Mouse (Mus musculus): ENCODE data around the gene Ccpg1. TPM values are rescaled to one million over a fixed set of nuclear protein-coding genes. Genes with fewer than 3 reads are reported as not detected.

Ccpg1 gene
- polyA plus RNA-seq, 1 experiment from 2014 or later, result 58.2 TPM

GRCm38 (mm10) chr9:72961346-72961745 is 23.9 kb upstream of the Ccpg1 start:
- no peak overlapping the region for H3K27ac ChIP-seq (ENCODE audit: low read length)
- H3K27me3 ChIP-seq (replicated peaks; ENCODE audit: control insufficient read depth, insufficient read depth, low read length), result no peaks in the 10 kb centered on the region
- H3K4me3 ChIP-seq (replicated peaks; ENCODE audit: low read length), result no peak overlapping the region
- whole genome bisulfite sequencing, result 76% methylated on average over 8 of the region's 8 CpGs
- no peak overlapping the region for H3K9ac ChIP-seq (replicated peaks; ENCODE audit: low read depth, low read length)
- no peaks in the 10 kb centered on the region for H3K9me3 ChIP-seq (ENCODE audit: control insufficient read depth, low read length)
- no peaks in the 10 kb centered on the region for H3K36me3 ChIP-seq (ENCODE audit: control insufficient read depth, insufficient read depth)
- H3K4me1 ChIP-seq (replicated peaks; ENCODE audit: control insufficient read depth, insufficient read depth, low read length), result peaks cover 8% of the 10 kb centered on the region
- no peak overlapping the region for H3K4me2 ChIP-seq (ENCODE audit: low read length)
- ATAC-seq, result no peak

DNA sequence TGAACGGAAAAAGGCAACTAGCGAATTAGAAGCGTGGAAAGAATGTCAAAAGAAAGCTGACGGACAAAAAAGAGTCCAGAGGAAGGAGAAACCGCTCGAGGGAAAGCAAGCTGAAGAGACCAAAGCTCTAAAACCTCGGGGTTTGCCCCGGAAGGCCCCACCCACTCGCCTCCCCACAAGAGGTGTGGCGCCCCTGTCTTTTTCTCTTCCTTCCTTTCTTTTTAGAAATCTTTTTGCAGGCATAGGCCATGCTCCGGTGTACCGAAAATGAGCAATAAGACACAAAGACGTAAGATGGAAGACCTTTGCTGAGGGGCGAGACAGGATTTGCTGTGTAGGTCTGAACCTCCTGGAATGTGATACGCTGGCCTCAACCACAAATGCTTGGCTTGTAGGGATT is 23.3 kb upstream of the Ccpg1 start:
- Histone ChIP-seq H3K9me3 (ENCODE audit: control insufficient read depth, low read length) (no peaks in the 10 kb centered on the region), H3K4me3 (replicated peaks; ENCODE audit: low read length) (no peak overlapping the region), H3K27me3 (replicated peaks; ENCODE audit: control insufficient read depth, insufficient read depth, low read length) (no peaks in the 10 kb centered on the region), H3K4me1 (replicated peaks; ENCODE audit: control insufficient read depth, insufficient read depth, low read length) (peaks cover 8% of the 10 kb centered on the region), H3K36me3 (ENCODE audit: control insufficient read depth, insufficient read depth) (no peaks in the 10 kb centered on the region), H3K4me2 (ENCODE audit: low read length) (no peak overlapping the region), H3K9ac (replicated peaks; ENCODE audit: low read depth, low read length) (no peak overlapping the region), H3K27ac (ENCODE audit: low read length) (no peak overlapping the region)
- 78% methylated on average over 15 of the region's 15 CpGs for WGBS
- ATAC-seq, result no peak

- 21% methylated on average over 11 of the region's 11 CpGs for WGBS
- H3K9ac ChIP-seq (replicated peaks; ENCODE audit: low read depth, low read length), result no peak overlapping the region
- no peak overlapping the region for H3K4me3 ChIP-seq (replicated peaks; ENCODE audit: low read length)
- H3K27me3 ChIP-seq (replicated peaks; ENCODE audit: control insufficient read depth, insufficient read depth, low read length), result no peaks in the 10 kb centered on the region
- no peaks in the 10 kb centered on the region for H3K36me3 ChIP-seq (ENCODE audit: control insufficient read depth, insufficient read depth)
- H3K9me3 ChIP-seq (ENCODE audit: control insufficient read depth, low read length), result no peaks in the 10 kb centered on the region
- H3K4me1 ChIP-seq (replicated peaks; ENCODE audit: control insufficient read depth, insufficient read depth, low read length), result peaks cover 11% of the 10 kb centered on the region
- peak overlapping the region; percentile 85 for H3K27ac ChIP-seq (ENCODE audit: low read length)
- H3K4me2 ChIP-seq (ENCODE audit: low read length), result peak overlapping the region; percentile 17; the same call in 1 of the 2 replicates
- ATAC-seq, result peak; percentile 92
Observed at GRCm38 (mm10) chr9:72968349-72969061, 16.7 kb upstream of the Ccpg1 start.

DNA sequence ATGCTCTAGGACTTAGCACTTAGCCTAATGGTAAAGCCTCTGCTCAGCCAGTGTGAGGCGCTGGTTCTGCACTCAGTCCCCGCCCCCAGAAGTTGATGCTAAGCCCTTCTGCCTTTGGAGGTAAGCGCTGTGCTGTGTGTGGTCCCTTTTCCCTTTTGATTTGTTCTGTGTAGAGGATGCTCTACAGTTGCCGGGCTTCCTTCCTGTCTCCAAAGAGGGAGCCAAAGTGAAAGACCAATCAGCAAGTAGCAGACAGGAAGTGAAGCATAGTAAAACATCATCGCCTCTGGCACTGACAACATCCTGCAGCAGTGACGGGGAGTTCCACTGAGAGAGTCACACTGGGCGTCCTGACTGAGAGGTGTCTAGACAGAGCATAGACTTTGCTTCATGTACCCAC is 15.4 kb upstream of the Ccpg1 start:
- no peak overlapping the region for H3K9ac ChIP-seq (replicated peaks; ENCODE audit: low read depth, low read length)
- peaks cover 11% of the 10 kb centered on the region for H3K4me1 ChIP-seq (replicated peaks; ENCODE audit: control insufficient read depth, insufficient read depth, low read length)
- H3K4me2 ChIP-seq (ENCODE audit: low read length), result no peak overlapping the region
- no peaks in the 10 kb centered on the region for H3K27me3 ChIP-seq (replicated peaks; ENCODE audit: control insufficient read depth, insufficient read depth, low read length)
- H3K27ac ChIP-seq (ENCODE audit: low read length), result no peak overlapping the region
- ATAC-seq, result no peak
- H3K4me3 ChIP-seq (replicated peaks; ENCODE audit: low read length), result no peak overlapping the region
- WGBS, result 78% methylated on average over 7 of the region's 7 CpGs
- no peaks in the 10 kb centered on the region for H3K9me3 ChIP-seq (ENCODE audit: control insufficient read depth, low read length)
- H3K36me3 ChIP-seq (ENCODE audit: control insufficient read depth, insufficient read depth), result no peaks in the 10 kb centered on the region

DNA sequence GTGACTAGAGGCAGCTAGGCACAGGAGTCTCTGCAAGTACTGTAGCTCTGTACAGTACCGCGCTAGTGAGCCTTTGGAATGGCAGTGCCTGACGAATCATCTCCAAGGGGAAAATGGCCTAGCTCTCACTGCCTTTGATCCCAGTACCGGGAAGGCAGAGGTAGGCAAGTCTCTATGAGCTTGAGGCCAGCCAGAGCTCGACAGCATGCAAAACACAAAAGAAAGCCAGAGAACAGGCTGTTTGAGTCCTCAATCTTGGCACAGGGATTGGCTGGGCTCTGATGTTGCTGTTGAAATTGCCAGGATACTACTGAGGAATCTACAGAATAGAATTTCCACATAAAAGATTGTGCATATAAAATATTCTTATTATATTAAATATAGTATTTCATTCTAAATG is 12.8 kb upstream of the Ccpg1 start:
- no peak overlapping the region for H3K4me2 ChIP-seq (ENCODE audit: low read length)
- no peaks in the 10 kb centered on the region for H3K9me3 ChIP-seq (ENCODE audit: control insufficient read depth, low read length)
- H3K27me3 ChIP-seq (replicated peaks; ENCODE audit: control insufficient read depth, insufficient read depth, low read length), result no peaks in the 10 kb centered on the region
- 78% methylated on average over 5 of the region's 5 CpGs for WGBS
- H3K27ac ChIP-seq (ENCODE audit: low read length), result no peak overlapping the region
- no peak overlapping the region for H3K9ac ChIP-seq (replicated peaks; ENCODE audit: low read depth, low read length)
- H3K4me1 ChIP-seq (replicated peaks; ENCODE audit: control insufficient read depth, insufficient read depth, low read length), result peaks cover 11% of the 10 kb centered on the region
- no peak overlapping the region for H3K4me3 ChIP-seq (replicated peaks; ENCODE audit: low read length)
- H3K36me3 ChIP-seq (ENCODE audit: control insufficient read depth, insufficient read depth), result no peaks in the 10 kb centered on the region
- no peak for ATAC-seq

DNA sequence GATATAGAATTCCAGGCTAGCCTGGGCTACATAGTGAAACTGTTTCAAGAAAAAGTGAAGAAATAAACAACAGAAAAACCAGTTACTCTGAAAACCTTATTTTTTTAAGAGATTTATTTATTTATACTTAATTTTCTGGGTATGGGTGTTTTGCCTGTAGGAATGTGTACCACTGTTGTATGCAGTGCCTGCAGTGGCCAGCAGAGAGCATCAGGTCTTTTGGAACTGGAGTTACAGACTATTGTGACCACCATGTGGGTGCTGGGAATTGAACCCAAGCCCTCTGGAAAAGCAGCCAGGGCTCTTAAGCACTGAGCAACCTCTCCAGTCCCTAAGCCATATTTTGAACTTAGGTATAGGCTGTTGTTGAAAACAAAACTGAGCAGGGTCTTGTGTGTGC is 12.2 kb upstream of the Ccpg1 start:
- no peaks in the 10 kb centered on the region for H3K9me3 ChIP-seq (ENCODE audit: control insufficient read depth, low read length)

DNA sequence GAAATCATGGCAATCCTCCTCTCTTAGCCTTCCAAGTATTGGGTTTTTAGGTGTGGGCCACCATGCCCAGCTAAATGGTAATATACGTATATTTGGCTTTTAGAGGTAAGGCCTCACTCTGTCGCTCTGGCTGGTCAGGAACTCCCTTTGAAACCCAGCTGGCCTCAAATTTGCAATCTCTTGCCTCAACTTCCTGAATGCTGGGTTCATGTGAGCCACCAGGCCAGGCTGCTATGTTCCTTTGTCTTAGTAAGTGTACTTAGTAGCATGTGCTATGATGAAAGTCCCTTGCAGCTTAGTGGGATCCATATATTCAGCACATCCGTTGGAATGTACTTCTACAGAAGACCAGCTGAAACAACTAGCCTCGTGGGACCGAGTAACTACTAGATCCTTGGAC is 10.5 kb upstream of the Ccpg1 start:
- no peak overlapping the region for H3K27ac ChIP-seq (ENCODE audit: low read length)
- H3K9ac ChIP-seq (replicated peaks; ENCODE audit: low read depth, low read length), result no peak overlapping the region
- H3K4me3 ChIP-seq (replicated peaks; ENCODE audit: low read length), result no peak overlapping the region
- no peaks in the 10 kb centered on the region for H3K27me3 ChIP-seq (replicated peaks; ENCODE audit: control insufficient read depth, insufficient read depth, low read length)
- 0 out of 2 replicates have a peak, but pooled peaks cover 1% of the 10 kb centered on the region for H3K4me1 ChIP-seq (replicated peaks; ENCODE audit: control insufficient read depth, insufficient read depth, low read length)
- 93% methylated on average over 5 of the region's 5 CpGs for WGBS
- no peaks in the 10 kb centered on the region for H3K36me3 ChIP-seq (ENCODE audit: control insufficient read depth, insufficient read depth)
- H3K9me3 ChIP-seq (ENCODE audit: control insufficient read depth, low read length), result no peaks in the 10 kb centered on the region
- H3K4me2 ChIP-seq (ENCODE audit: low read length), result no peak overlapping the region
- ATAC-seq, result no peak

More for the DNA sequence above, 12.2 kb upstream of the Ccpg1 start:
- H3K27me3 ChIP-seq (replicated peaks; ENCODE audit: control insufficient read depth, insufficient read depth, low read length), result no peaks in the 10 kb centered on the region
- no peak for ATAC-seq
- H3K4me2 ChIP-seq (ENCODE audit: low read length), result no peak overlapping the region
- no peak overlapping the region for H3K4me3 ChIP-seq (replicated peaks; ENCODE audit: low read length)
- no peaks in the 10 kb centered on the region for H3K36me3 ChIP-seq (ENCODE audit: control insufficient read depth, insufficient read depth)
- H3K9ac ChIP-seq (replicated peaks; ENCODE audit: low read depth, low read length), result no peak overlapping the region
- peaks cover 10% of the 10 kb centered on the region for H3K4me1 ChIP-seq (replicated peaks; ENCODE audit: control insufficient read depth, insufficient read depth, low read length)
- H3K27ac ChIP-seq (ENCODE audit: low read length), result no peak overlapping the region

DNA sequence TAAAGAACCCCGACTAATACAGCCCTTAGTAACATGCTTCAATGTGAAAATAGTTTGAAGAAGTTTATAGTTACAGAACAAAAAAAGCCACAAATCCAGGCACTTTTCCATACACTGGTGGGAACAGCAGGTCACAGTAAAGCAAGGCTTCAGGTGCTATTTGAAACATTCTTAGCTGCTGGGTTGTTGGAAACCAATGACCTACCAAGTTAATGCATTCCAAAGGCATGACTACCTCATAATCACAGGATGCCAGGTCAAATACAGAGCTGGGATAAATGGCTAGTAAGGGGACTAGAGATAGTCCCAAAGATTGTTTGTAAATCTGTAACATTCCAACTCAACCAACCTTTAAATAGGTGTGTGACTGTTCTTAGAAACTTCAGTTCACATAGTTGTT is 10.0 kb upstream of the Ccpg1 start:
- WGBS, result 88% methylated on average over 1 of the region's 1 CpGs
- H3K9ac ChIP-seq (replicated peaks; ENCODE audit: low read depth, low read length), result no peak overlapping the region
- no peaks in the 10 kb centered on the region for H3K36me3 ChIP-seq (ENCODE audit: control insufficient read depth, insufficient read depth)
- ATAC-seq, result no peak
- no peaks in the 10 kb centered on the region for H3K9me3 ChIP-seq (ENCODE audit: control insufficient read depth, low read length)
- H3K4me2 ChIP-seq (ENCODE audit: low read length), result no peak overlapping the region
- no peaks in the 10 kb centered on the region for H3K4me1 ChIP-seq (replicated peaks; ENCODE audit: control insufficient read depth, insufficient read depth, low read length)
- no peak overlapping the region for H3K4me3 ChIP-seq (replicated peaks; ENCODE audit: low read length)
- H3K27me3 ChIP-seq (replicated peaks; ENCODE audit: control insufficient read depth, insufficient read depth, low read length), result no peaks in the 10 kb centered on the region
- no peak overlapping the region for H3K27ac ChIP-seq (ENCODE audit: low read length)

GRCm38 (mm10) chr9:72983066-72983465 is 2.2 kb upstream of the Ccpg1 start:
- ATAC-seq, result no peak
- H3K9me3 ChIP-seq (ENCODE audit: control insufficient read depth, low read length), result no peaks in the 10 kb centered on the region
- WGBS, result 64% methylated on average over 2 of the region's 2 CpGs
- no peak overlapping the region for H3K4me2 ChIP-seq (ENCODE audit: low read length)
- H3K36me3 ChIP-seq (ENCODE audit: control insufficient read depth, insufficient read depth), result no peaks in the 10 kb centered on the region
- H3K9ac ChIP-seq (replicated peaks; ENCODE audit: low read depth, low read length), result no peak overlapping the region
- no peak overlapping the region for H3K4me3 ChIP-seq (replicated peaks; ENCODE audit: low read length)
- H3K27ac ChIP-seq (ENCODE audit: low read length), result no peak overlapping the region
- H3K27me3 ChIP-seq (replicated peaks; ENCODE audit: control insufficient read depth, insufficient read depth, low read length), result no peaks in the 10 kb centered on the region
- H3K4me1 ChIP-seq (replicated peaks; ENCODE audit: control insufficient read depth, insufficient read depth, low read length), result peaks cover 17% of the 10 kb centered on the region

GRCm38 (mm10) chr9:72987703-72988102 is 2.5 kb downstream of the Ccpg1 start:
- Histone ChIP-seq H3K4me2 (ENCODE audit: low read length) (no peak overlapping the region), H3K4me3 (replicated peaks; ENCODE audit: low read length) (no peak overlapping the region), H3K4me1 (replicated peaks; ENCODE audit: control insufficient read depth, insufficient read depth, low read length) (peaks cover 17% of the 10 kb centered on the region), H3K27me3 (replicated peaks; ENCODE audit: control insufficient read depth, insufficient read depth, low read length) (no peaks in the 10 kb centered on the region), H3K9ac (replicated peaks; ENCODE audit: low read depth, low read length) (no peak overlapping the region), H3K27ac (ENCODE audit: low read length) (no peak overlapping the region), H3K36me3 (ENCODE audit: control insufficient read depth, insufficient read depth) (no peaks in the 10 kb centered on the region), H3K9me3 (ENCODE audit: control insufficient read depth, low read length) (no peaks in the 10 kb centered on the region)
- 49% methylated on average over 3 of the region's 3 CpGs for WGBS
- no peak for ATAC-seq

All from forebrain, embryonic 16.5 days (tissue).